Comparison of ENCODE assay signal across 8 mouse cellular contexts in the genomic region with DNA sequence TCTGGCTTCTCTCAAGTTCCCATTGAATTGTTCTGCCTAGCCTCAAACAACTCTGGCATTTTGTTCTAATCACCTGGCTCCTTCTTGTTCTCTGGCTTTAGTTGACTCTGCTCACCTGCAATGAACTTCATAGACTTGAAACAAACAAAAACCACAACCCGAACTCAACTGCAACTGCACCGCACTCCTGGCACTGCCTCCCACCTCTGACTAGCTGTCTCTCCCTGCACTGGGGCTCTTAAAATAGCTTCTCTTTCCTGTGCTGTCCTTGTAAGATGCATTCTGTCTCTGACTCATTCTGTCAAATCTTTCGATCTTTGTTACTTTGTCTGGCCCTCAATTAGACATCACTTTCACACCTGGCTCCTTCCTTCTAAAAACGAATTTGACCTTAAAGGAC. TPM values are rescaled to one million over a fixed set of nuclear protein-coding genes. Genes with fewer than 3 reads are reported as not detected.
A peak's percentile ranks its signal among the peaks of the same experiment; 100 is the strongest.
DNase-seq lines count a peak whose midpoint lies in the region; ATAC-seq and TF ChIP-seq lines count a peak whose summit lies in the region.

No protein-coding gene starts in this region.

- peak; percentile 10 for DNase-seq in adrenal gland, postnatal 14 days
- DNase-seq in adrenal gland, postnatal 36 days, result no peak
- peak; percentile 45 for DNase-seq in 3T3-L1 (ENCODE audit: low read depth, low spot score)
- no peak for DNase-seq in liver, embryonic 14.5 days (ENCODE audit: low read depth in 3 of 3, low spot score in 3 of 3)
- peak; percentile 61 for DNase-seq in thymus, postnatal 14 days
- no peak for DNase-seq in kidney, adult 11 months
- no peak for DNase-seq in left cerebral cortex, adult 11 months (ENCODE audit: low spot score)

- 0 out of 2 replicates have a peak overlapping the region, but pooled peaks have one; percentile 98 for H3K27ac ChIP-seq in forebrain, embryonic 12.5 days
- peak overlapping the region; percentile 98 for H3K27ac ChIP-seq in liver, embryonic 14.5 days

- H3K4me1 ChIP-seq in forebrain, embryonic 12.5 days, result peaks cover 15% of the 10 kb centered on the region
- peaks cover 10 to 12% of the 10 kb centered on the region in 2 experiments for H3K4me1 ChIP-seq in liver, embryonic 14.5 days (replicated peaks; ENCODE audit: control insufficient read depth in 2 of 2, insufficient read depth in 2 of 2, low read length in 1 of 2)

- H3K27me3 ChIP-seq in forebrain, embryonic 12.5 days, result no peaks in the 10 kb centered on the region
- H3K27me3 ChIP-seq in liver, embryonic 14.5 days (ENCODE audit: control insufficient read depth, insufficient read depth, low read length), result no peaks in the 10 kb centered on the region

- ATAC-seq in forebrain, embryonic 12.5 days (ENCODE audit: low FRiP score), result no peak
- ATAC-seq in liver, embryonic 14.5 days (ENCODE audit: insufficient read depth), result no peak

- no peak for TF ChIP-seq EP300 in liver, embryonic 14.5 days (IDR thresholded peaks at IDR 0.05; ENCODE audit: low read depth)

- peak overlapping the region; percentile 68 for H3K4me2 ChIP-seq in forebrain, embryonic 12.5 days
- H3K4me2 ChIP-seq in liver, embryonic 14.5 days (ENCODE audit: low read depth), result peak overlapping the region; percentile 98

- H3K4me3 ChIP-seq in forebrain, embryonic 12.5 days (replicated peaks), result peak overlapping the region; percentile 59
- H3K4me3 ChIP-seq in liver, embryonic 14.5 days (ENCODE audit: insufficient read depth in 1 of 2, low read depth in 2 of 2, low read length in 2 of 2), result peak overlapping the region; percentile 60 to 69

- TF ChIP-seq CTCF in liver, embryonic 14.5 days (IDR thresholded peaks at IDR 0.05; ENCODE audit: low read depth), result no peak

- no peaks in the 10 kb centered on the region for H3K9me3 ChIP-seq in forebrain, embryonic 12.5 days
- H3K9me3 ChIP-seq in liver, embryonic 14.5 days (ENCODE audit: control insufficient read depth, low read length), result no peaks in the 10 kb centered on the region

- H3K9ac ChIP-seq in forebrain, embryonic 12.5 days, result peak overlapping the region; percentile 62; the same call in 1 of the 2 replicates
- H3K9ac ChIP-seq in liver, embryonic 14.5 days (replicated peaks), result peak overlapping the region; percentile 87

- H3K36me3 ChIP-seq in forebrain, embryonic 12.5 days (replicated peaks), result no peaks in the 10 kb centered on the region
- H3K36me3 ChIP-seq in liver, embryonic 14.5 days (replicated peaks; ENCODE audit: control insufficient read depth, insufficient read depth, low read depth), result no peaks in the 10 kb centered on the region

- 91% methylated on average over 4 of the region's 4 CpGs for WGBS in forebrain, embryonic 12.5 days
- WGBS in liver, embryonic 14.5 days (ENCODE audit: insufficient replicate concordance), result 54% methylated on average over 4 of the region's 4 CpGs

RNA-seq across cellular contexts. Expression of gene Tmem19, which starts 0.8 kb away (rescaled TPM):
- total RNA-seq in adrenal gland, postnatal 14 days (2021), result 23.0 and 27.5 TPM in 2 replicates
- 10 to 100 TPM; 25.0 to 41.2 TPM for total RNA-seq in adrenal gland, postnatal 36 days (2021)
- 35.3 and 43.3 TPM in 2 replicates for polyA plus RNA-seq in forebrain, embryonic 12.5 days (2016; fragmentation: Nextera tagmentation; extraction: Ambion mirVana)
- polyA plus RNA-seq in liver, embryonic 14.5 days (2012; rRNA removed), result 3.6 and 5.5 TPM in 2 replicates
- 11.3 and 11.7 TPM in 2 replicates for polyA plus RNA-seq in liver, embryonic 14.5 days (2014; fragmentation: Nextera tagmentation; extraction: Ambion mirVana)

RNA-seq across cellular contexts. Expression of gene Thap2, which starts 21.1 kb away (rescaled TPM):
- total RNA-seq in adrenal gland, postnatal 14 days (2021), result 14.5 and 15.4 TPM in 2 replicates
- total RNA-seq in adrenal gland, postnatal 36 days (2021), result 10 to 100 TPM; 15.3 to 15.9 TPM
- 32.3 and 36.9 TPM in 2 replicates for polyA plus RNA-seq in forebrain, embryonic 12.5 days (2016; fragmentation: Nextera tagmentation; extraction: Ambion mirVana)
- polyA plus RNA-seq in liver, embryonic 14.5 days (2012; rRNA removed), result 2.3 and 3.6 TPM in 2 replicates
- polyA plus RNA-seq in liver, embryonic 14.5 days (2014; fragmentation: Nextera tagmentation; extraction: Ambion mirVana), result 3.3 and 4.1 TPM in 2 replicates

RNA-seq across cellular contexts. Expression of gene Zfc3h1, which starts 21.6 kb away (rescaled TPM):
- 45.9 and 48.0 TPM in 2 replicates for total RNA-seq in adrenal gland, postnatal 14 days (2021)
- total RNA-seq in adrenal gland, postnatal 36 days (2021), result 10 to 100 TPM; 38.1 to 50.9 TPM
- 26.1 and 26.7 TPM in 2 replicates for polyA plus RNA-seq in forebrain, embryonic 12.5 days (2016; fragmentation: Nextera tagmentation; extraction: Ambion mirVana)
- 34.5 and 36.5 TPM in 2 replicates for polyA plus RNA-seq in liver, embryonic 14.5 days (2012; rRNA removed)
- polyA plus RNA-seq in liver, embryonic 14.5 days (2014; fragmentation: Nextera tagmentation; extraction: Ambion mirVana), result 7.6 and 9.7 TPM in 2 replicates

RNA-seq across cellular contexts. Expression of gene Rab21, which starts 47.8 kb away (rescaled TPM):
- total RNA-seq in adrenal gland, postnatal 14 days (2021), result 53.6 and 53.8 TPM in 2 replicates
- total RNA-seq in adrenal gland, postnatal 36 days (2021), result 10 to 100 TPM; 58.7 to 68.9 TPM
- 5.2 and 5.3 TPM in 2 replicates for polyA plus RNA-seq in forebrain, embryonic 12.5 days (2016; fragmentation: Nextera tagmentation; extraction: Ambion mirVana)
- 4.9 and 6.7 TPM in 2 replicates for polyA plus RNA-seq in liver, embryonic 14.5 days (2012; rRNA removed)
- polyA plus RNA-seq in liver, embryonic 14.5 days (2014; fragmentation: Nextera tagmentation; extraction: Ambion mirVana), result 2.9 and 3.7 TPM in 2 replicates

Comparison
In these comparisons a context has a peak if more than half of its experiments do, and no peak if none do; other contexts are left out.
1. DNase-seq: peak in adrenal gland, postnatal 14 days (single experiment), 3T3-L1 (single experiment) and thymus, postnatal 14 days (single experiment); none in adrenal gland, postnatal 36 days (0 of 2), liver, embryonic 14.5 days (0 of 3), kidney, adult 11 months (single experiment) and left cerebral cortex, adult 11 months (single experiment).